Mouse (Mus musculus): ENCODE results near the gene Nemp2. TPM values are rescaled to one million over a fixed set of nuclear protein-coding genes. Genes with fewer than 3 reads are reported as not detected.

The Nemp2 gene
- polyA plus RNA-seq, 1 experiment from 2014 or later: 2.4 TPM

DNA sequence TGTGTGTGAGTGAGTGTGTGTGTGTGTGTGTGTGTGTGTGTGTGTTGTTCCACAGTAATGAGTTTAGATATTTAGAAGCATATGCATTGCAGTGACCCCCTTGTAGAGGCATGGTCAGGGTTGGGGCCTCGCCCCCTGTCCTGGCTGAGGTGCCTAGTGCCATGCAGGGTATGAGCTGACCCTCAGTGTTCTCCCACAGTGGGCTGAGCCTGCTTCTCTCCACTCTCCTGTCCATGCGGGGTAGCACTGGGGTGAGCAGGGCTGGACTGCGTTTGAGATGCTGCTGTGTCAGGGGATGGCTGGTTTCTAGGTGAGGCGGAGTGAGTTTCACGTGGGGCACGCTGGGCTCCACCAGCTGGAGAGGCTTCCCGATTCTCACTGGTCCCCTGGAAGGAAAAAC lies 27.7 kb downstream of the Nemp2 start:
- no peak for TF ChIP-seq CTCF (IDR thresholded peaks at IDR 0.05; ENCODE audit: low read depth)
- no peak for TF ChIP-seq EP300 (optimal IDR thresholded peaks at IDR 0.05)

GRCm38 (mm10) chr1:52660278-52660677 lies 29.8 kb downstream of the Nemp2 start:
- no peak overlapping the region for H3K9ac ChIP-seq (ENCODE audit: low read length)
- H3K27ac ChIP-seq (replicated peaks): no peak overlapping the region
- ATAC-seq (ENCODE audit: low FRiP score, low TSS enrichment): no peak
- WGBS: 51% methylated on average over 2 of the region's 2 CpGs
- peaks cover 3% of the 10 kb centered on the region; the same call in 1 of the 2 replicates for H3K36me3 ChIP-seq (ENCODE audit: control insufficient read depth, insufficient read depth, low read length)
- no peak for TF ChIP-seq CTCF (IDR thresholded peaks at IDR 0.05; ENCODE audit: low read depth)
- H3K9me3 ChIP-seq (ENCODE audit: control insufficient read depth, low read length): no peaks in the 10 kb centered on the region
- H3K4me1 ChIP-seq (replicated peaks; ENCODE audit: control insufficient read depth, insufficient read depth): no peaks in the 10 kb centered on the region
- H3K4me2 ChIP-seq (replicated peaks; ENCODE audit: low read depth): no peak overlapping the region
- no peak for DNase-seq (ENCODE audit: low spot score)
- no peak overlapping the region for H3K4me3 ChIP-seq (ENCODE audit: low read depth, low read length)
- no peaks in the 10 kb centered on the region for H3K27me3 ChIP-seq (ENCODE audit: control insufficient read depth, insufficient read depth, low read length)

More for the DNA sequence above, 27.7 kb downstream of the Nemp2 start:
- no peak overlapping the region for H3K27ac ChIP-seq (replicated peaks)
- H3K4me3 ChIP-seq (ENCODE audit: low read depth, low read length): no peak overlapping the region
- DNase-seq (ENCODE audit: low spot score) (no peak), ATAC-seq (ENCODE audit: low FRiP score, low TSS enrichment) (no peak)
- H3K9ac ChIP-seq (ENCODE audit: low read length): no peak overlapping the region
- WGBS: 87% methylated on average over 7 of the region's 7 CpGs
- no peaks in the 10 kb centered on the region for H3K9me3 ChIP-seq (ENCODE audit: control insufficient read depth, low read length)
- H3K4me1 ChIP-seq (replicated peaks; ENCODE audit: control insufficient read depth, insufficient read depth): no peaks in the 10 kb centered on the region
- no peaks in the 10 kb centered on the region for H3K27me3 ChIP-seq (ENCODE audit: control insufficient read depth, insufficient read depth, low read length)
- peaks cover 3% of the 10 kb centered on the region; the same call in 1 of the 2 replicates for H3K36me3 ChIP-seq (ENCODE audit: control insufficient read depth, insufficient read depth, low read length)
- H3K4me2 ChIP-seq (replicated peaks; ENCODE audit: low read depth): no peak overlapping the region

- ATAC-seq (ENCODE audit: low FRiP score, low TSS enrichment) (no peak), DNase-seq (ENCODE audit: low spot score) (no peak)
- no peak overlapping the region for H3K4me3 ChIP-seq (ENCODE audit: low read depth, low read length)
- H3K9ac ChIP-seq (ENCODE audit: low read length): no peak overlapping the region
- H3K36me3 ChIP-seq (ENCODE audit: control insufficient read depth, insufficient read depth, low read length): peaks cover 3% of the 10 kb centered on the region; the same call in 1 of the 2 replicates
- WGBS: 77% methylated on average over 12 of the region's 12 CpGs
- no peak overlapping the region for H3K27ac ChIP-seq (replicated peaks)
- no peak for TF ChIP-seq EP300 (optimal IDR thresholded peaks at IDR 0.05)
- no peak for TF ChIP-seq CTCF (IDR thresholded peaks at IDR 0.05; ENCODE audit: low read depth)
- no peaks in the 10 kb centered on the region for H3K4me1 ChIP-seq (replicated peaks; ENCODE audit: control insufficient read depth, insufficient read depth)
- H3K4me2 ChIP-seq (replicated peaks; ENCODE audit: low read depth): no peak overlapping the region
- no peaks in the 10 kb centered on the region for H3K9me3 ChIP-seq (ENCODE audit: control insufficient read depth, low read length)
- no peaks in the 10 kb centered on the region for H3K27me3 ChIP-seq (ENCODE audit: control insufficient read depth, insufficient read depth, low read length)
These were observed 30.3 kb downstream of the Nemp2 start for GRCm38 (mm10) chr1:52660765-52661164.

GRCm38 (mm10) chr1:52663228-52663627 lies 32.7 kb downstream of the Nemp2 start:
- Histone ChIP-seq H3K36me3 (ENCODE audit: control insufficient read depth, insufficient read depth, low read length) (no peaks in the 10 kb centered on the region), H3K27ac (replicated peaks) (no peak overlapping the region), H3K4me2 (replicated peaks; ENCODE audit: low read depth) (no peak overlapping the region), H3K9ac (ENCODE audit: low read length) (no peak overlapping the region), H3K27me3 (ENCODE audit: control insufficient read depth, insufficient read depth, low read length) (no peaks in the 10 kb centered on the region), H3K4me1 (replicated peaks; ENCODE audit: control insufficient read depth, insufficient read depth) (no peaks in the 10 kb centered on the region), H3K4me3 (ENCODE audit: low read depth, low read length) (no peak overlapping the region), H3K9me3 (ENCODE audit: control insufficient read depth, low read length) (no peaks in the 10 kb centered on the region)
- DNase-seq (ENCODE audit: low spot score) (no peak), ATAC-seq (ENCODE audit: low FRiP score, low TSS enrichment) (no peak)
- WGBS: 94% methylated on average over 7 of the region's 7 CpGs
- TF ChIP-seq CTCF (IDR thresholded peaks at IDR 0.05; ENCODE audit: low read depth): no peak
- no peak for TF ChIP-seq EP300 (optimal IDR thresholded peaks at IDR 0.05)

DNA sequence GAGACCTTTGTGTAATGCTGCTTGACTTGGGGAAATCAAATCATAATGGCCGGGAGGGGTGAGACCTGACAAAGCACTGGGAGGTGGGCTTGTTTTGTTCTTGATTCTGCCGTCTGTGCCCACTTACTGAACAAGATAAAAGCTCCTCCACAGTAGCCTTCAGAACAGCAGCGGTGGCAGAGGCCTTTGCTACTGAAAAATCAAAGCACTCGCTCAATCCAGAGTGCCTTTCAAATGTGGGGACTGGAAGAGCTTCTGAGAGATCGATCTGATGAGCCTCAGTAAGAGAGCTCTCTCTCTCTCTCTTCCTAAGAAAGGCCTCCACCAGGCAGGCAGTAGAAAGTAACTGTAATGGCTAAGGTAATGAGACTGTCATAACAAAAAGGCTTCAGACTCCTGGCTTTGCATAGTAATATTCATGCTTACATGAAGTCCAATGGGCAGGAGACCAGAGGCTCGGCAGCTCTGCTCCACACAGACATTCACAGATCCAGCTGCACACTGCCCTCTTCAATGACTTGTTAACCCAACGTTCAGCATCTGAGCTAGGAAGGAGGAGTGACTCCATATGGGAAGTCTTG lies 38.3 kb downstream of the Nemp2 start:
- no peaks in the 10 kb centered on the region for H3K36me3 ChIP-seq (ENCODE audit: control insufficient read depth, insufficient read depth, low read length)
- H3K9ac ChIP-seq (ENCODE audit: low read length): no peak overlapping the region
- TF ChIP-seq EP300 (optimal IDR thresholded peaks at IDR 0.05): no peak
- TF ChIP-seq CTCF (IDR thresholded peaks at IDR 0.05; ENCODE audit: low read depth): no peak
- H3K4me1 ChIP-seq (replicated peaks; ENCODE audit: control insufficient read depth, insufficient read depth): no peaks in the 10 kb centered on the region
- ATAC-seq (ENCODE audit: low FRiP score, low TSS enrichment) (no peak), DNase-seq (ENCODE audit: low spot score) (no peak)
- no peak overlapping the region for H3K4me3 ChIP-seq (ENCODE audit: low read depth, low read length)
- 59% methylated on average over 7 of the region's 7 CpGs for WGBS
- H3K27ac ChIP-seq (replicated peaks): no peak overlapping the region
- H3K4me2 ChIP-seq (replicated peaks; ENCODE audit: low read depth): no peak overlapping the region
- H3K9me3 ChIP-seq (ENCODE audit: control insufficient read depth, low read length): no peaks in the 10 kb centered on the region
- no peaks in the 10 kb centered on the region for H3K27me3 ChIP-seq (ENCODE audit: control insufficient read depth, insufficient read depth, low read length)

DNA sequence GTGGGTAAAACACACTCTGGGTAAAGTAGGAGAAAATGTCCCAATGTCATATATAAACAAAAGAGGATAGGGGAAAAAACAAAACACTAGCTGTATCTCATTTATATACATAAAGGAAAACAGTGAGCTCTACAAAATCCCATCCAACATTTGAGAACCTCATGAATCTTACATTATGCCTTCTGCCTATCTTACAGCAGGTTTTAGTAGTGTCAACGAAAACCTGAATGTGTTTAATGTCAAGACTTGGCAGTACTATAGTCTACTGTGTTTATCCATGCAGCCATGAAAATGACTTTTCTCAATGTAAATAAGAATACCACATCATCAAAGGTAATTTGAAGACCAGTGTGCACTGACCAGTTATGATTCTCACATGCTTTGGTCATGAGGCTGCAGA lies 39.4 kb downstream of the Nemp2 start:
- Histone ChIP-seq H3K9me3 (ENCODE audit: control insufficient read depth, low read length) (no peaks in the 10 kb centered on the region), H3K4me2 (replicated peaks; ENCODE audit: low read depth) (no peak overlapping the region), H3K4me3 (ENCODE audit: low read depth, low read length) (no peak overlapping the region), H3K4me1 (replicated peaks; ENCODE audit: control insufficient read depth, insufficient read depth) (no peaks in the 10 kb centered on the region), H3K9ac (ENCODE audit: low read length) (no peak overlapping the region), H3K27ac (replicated peaks) (no peak overlapping the region), H3K27me3 (ENCODE audit: control insufficient read depth, insufficient read depth, low read length) (no peaks in the 10 kb centered on the region), H3K36me3 (ENCODE audit: control insufficient read depth, insufficient read depth, low read length) (no peaks in the 10 kb centered on the region)
- ATAC-seq (ENCODE audit: low FRiP score, low TSS enrichment) (no peak), DNase-seq (ENCODE audit: low spot score) (no peak)
- TF ChIP-seq CTCF (IDR thresholded peaks at IDR 0.05; ENCODE audit: low read depth): no peak
- TF ChIP-seq EP300 (optimal IDR thresholded peaks at IDR 0.05): no peak
- WGBS: 72% methylated on average over 1 of the region's 1 CpGs

All from stomach, postnatal 0 days (tissue).